Mouse (Mus musculus): ENCODE measurements at regions not wholly inside any gene's neighbourhood (a gene's known extent, or its start where the extent isn't known, plus 50 kb on each side); places are given as distances from the start of the nearest gene placed in this dataset.
"Not testable (repeated sequence)": the region's sequence is repeated elsewhere in the genome, so short reads cannot be mapped to it uniquely, and the experiment has no call there.

DNA sequence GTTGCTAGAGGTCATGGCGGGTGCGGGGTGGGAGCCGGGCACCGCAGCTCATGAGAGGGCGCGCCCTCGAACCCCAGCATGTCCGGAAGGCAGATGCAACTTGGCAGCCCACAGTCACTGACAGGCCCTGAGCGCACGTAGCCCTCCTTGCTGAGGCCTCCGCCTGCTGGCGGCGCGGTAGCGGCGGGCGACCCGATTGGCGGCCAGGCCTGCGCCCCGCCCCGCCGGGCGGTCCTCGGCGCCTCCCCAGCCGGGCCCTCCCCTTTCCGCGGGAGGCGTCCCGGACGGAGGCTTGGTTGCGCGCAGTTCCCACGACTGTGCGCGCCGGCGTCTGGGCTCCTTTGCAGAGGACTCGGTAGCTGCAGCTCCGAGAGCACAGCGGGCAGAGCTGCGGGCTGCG is 301.9 kb downstream of the Hpcal1 start:
- not testable (repeated sequence) for H3K4me1 ChIP-seq (ENCODE audit: control insufficient read depth, low read depth, low read length); H3K27ac ChIP-seq (ENCODE audit: low read length); H3K9me3 ChIP-seq (replicated peaks; ENCODE audit: control insufficient read depth, low read length); H3K27me3 ChIP-seq (ENCODE audit: control insufficient read depth, insufficient read depth, low read depth, low read length); H3K36me3 ChIP-seq (ENCODE audit: control insufficient read depth, insufficient read depth); H3K9ac ChIP-seq (ENCODE audit: low read depth, low read length)
- WGBS (ENCODE audit: insufficient replicate concordance): 1% methylated on average over 42 of the region's 44 CpGs
- ATAC-seq (ENCODE audit: low read depth): 0 out of 2 replicates have a peak, but pooled peaks have one; percentile 32
- Histone ChIP-seq H3K4me2 (ENCODE audit: low read depth, low read length) (peak overlapping the region; percentile 43), H3K4me3 (ENCODE audit: low read depth, low read length) (peak overlapping the region; percentile 38)

- H3K27ac ChIP-seq (ENCODE audit: low read length); H3K4me3 ChIP-seq (ENCODE audit: low read depth, low read length); H3K9me3 ChIP-seq (replicated peaks; ENCODE audit: control insufficient read depth, low read length); H3K4me1 ChIP-seq (ENCODE audit: control insufficient read depth, low read depth, low read length); H3K9ac ChIP-seq (ENCODE audit: low read depth, low read length); ATAC-seq (ENCODE audit: low read depth); H3K36me3 ChIP-seq (ENCODE audit: control insufficient read depth, insufficient read depth); H3K4me2 ChIP-seq (ENCODE audit: low read depth, low read length); H3K27me3 ChIP-seq (ENCODE audit: control insufficient read depth, insufficient read depth, low read depth, low read length): not testable (repeated sequence)
- WGBS (ENCODE audit: insufficient replicate concordance): 11% methylated on average over 18 of the region's 22 CpGs
These were observed 302.7 kb downstream of the Hpcal1 start for GRCm38 (mm10) chr12:17993368-17993767.
